Mouse (Mus musculus) bone marrow, adult 2 months (tissue): ENCODE measurements around the gene BC049730.

Experiments
- CTCF ChIP-seq: fragments of 200-500 bp; IDR thresholded peaks from 2 replicates; pipeline ENCODE4 v1.5.1; 2011; ENCODE audit warnings: low read length, control low read depth; ENCODE audit not compliant: control insufficient read depth, insufficient read depth
- POLR2A ChIP-seq: fragments of 200-500 bp; IDR thresholded peaks from 2 replicates; pipeline ENCODE4 v1.6.1; 2011; ENCODE audit warnings: low read depth, mild to moderate bottlenecking, control low read depth, low read length, borderline replicate concordance; ENCODE audit not compliant: control insufficient read depth

DNA sequence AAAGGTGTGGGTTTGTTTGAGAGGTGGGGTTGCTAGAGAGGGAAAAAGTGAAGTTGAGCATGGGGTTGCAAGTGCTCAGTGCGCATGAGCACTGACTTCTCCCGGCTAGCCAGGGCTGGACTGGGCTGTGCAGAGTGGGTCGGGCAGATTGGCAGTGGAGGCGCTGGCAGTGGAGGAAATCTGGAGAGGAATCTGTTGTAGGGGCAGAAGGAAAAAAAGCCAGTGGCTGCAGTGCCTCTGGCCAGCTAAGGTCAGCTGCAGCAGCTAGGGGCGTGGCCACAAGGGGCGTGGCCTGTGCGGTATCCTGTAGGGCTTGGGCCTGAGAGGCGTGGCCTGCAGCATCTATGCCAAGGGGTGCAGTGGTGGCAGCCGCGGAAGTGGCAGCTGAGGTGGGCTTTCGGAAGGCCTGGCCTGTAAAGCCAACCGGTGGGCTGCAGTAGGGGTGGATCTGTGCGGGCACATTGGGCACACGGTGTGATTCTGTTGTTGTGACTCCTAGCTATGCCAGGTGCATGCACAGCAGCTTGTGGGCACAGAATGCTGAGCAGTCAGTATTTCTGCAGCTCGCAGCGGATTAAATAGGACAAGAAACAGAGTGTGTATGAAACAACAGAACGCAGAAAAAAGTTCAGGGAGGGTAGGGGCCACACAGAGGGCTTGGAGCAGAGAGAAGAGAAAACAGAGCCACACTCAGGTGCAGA, 27.1 kb downstream of the BC049730 start:
- no peak for TF ChIP-seq POLR2A
- no peak for TF ChIP-seq CTCF
